Mouse (Mus musculus): ENCODE results near the gene Rps27a. TPM values are rescaled to one million over a fixed set of nuclear protein-coding genes. Genes with fewer than 3 reads are reported as not detected.

Rps27a gene
- polyA plus RNA-seq, 1 experiment, result 545 TPM

GRCm38 (mm10) chr11:29544225-29544945, 3.5 kb downstream of the Rps27a start:
- no peak for DNase-seq
- no peak overlapping the region for H3K4me3 ChIP-seq (replicated peaks; ENCODE audit: insufficient read depth, low read depth, low read length)
- no peak overlapping the region for H3K27ac ChIP-seq (ENCODE audit: insufficient read depth, low read length)
- TF ChIP-seq POLR2A (IDR thresholded peaks at IDR 0.05; ENCODE audit: borderline replicate concordance, insufficient read depth, low read length), result no peak
- no peak for TF ChIP-seq CTCF (IDR thresholded peaks at IDR 0.05; ENCODE audit: borderline replicate concordance, insufficient read depth, low read depth, low read length)
- H3K27me3 ChIP-seq (ENCODE audit: control insufficient read depth, insufficient read depth, low read length), result no peaks in the 10 kb centered on the region
- H3K4me1 ChIP-seq (ENCODE audit: control insufficient read depth, insufficient read depth, low read length), result no peaks in the 10 kb centered on the region
- whole genome bisulfite sequencing, result 85% methylated on average over 3 of the region's 3 CpGs

- H3K27ac ChIP-seq (ENCODE audit: insufficient read depth, low read length), result no peak overlapping the region
Observed at GRCm38 (mm10) chr11:29538201-29538600, 9.7 kb downstream of the Rps27a start.

GRCm38 (mm10) chr11:29525988-29526794, 21.7 kb downstream of the Rps27a start, which contains the start of gene Mtif2:
Gene Mtif2, plus strand, starts transcription at chr11:29526408.
- TF ChIP-seq CTCF (IDR thresholded peaks at IDR 0.05; ENCODE audit: borderline replicate concordance, insufficient read depth, low read depth, low read length) (no peak), POLR2A (IDR thresholded peaks at IDR 0.05; ENCODE audit: borderline replicate concordance, insufficient read depth, low read length) (peak; percentile 94)
- Histone ChIP-seq H3K4me3 (replicated peaks; ENCODE audit: insufficient read depth, low read depth, low read length) (peak within 1 kb of the TSS; percentile 93), H3K4me1 (ENCODE audit: control insufficient read depth, insufficient read depth, low read length) (no peaks in the 10 kb centered on the region), H3K27ac (ENCODE audit: insufficient read depth, low read length) (peak within 1 kb of the TSS; percentile 57; the same call in 1 of the 2 replicates), H3K27me3 (ENCODE audit: control insufficient read depth, insufficient read depth, low read length) (no peaks in the 10 kb centered on the region)
- DNase-seq, result peak; percentile 83 to 85
- WGBS, result 3% methylated on average over 47 of the region's 47 CpGs

More at GRCm38 (mm10) chr11:29538201-29538600, 9.7 kb downstream of the Rps27a start:
- 98% methylated on average over 1 of the region's 1 CpGs for WGBS
- DNase-seq, result no peak
- Histone ChIP-seq H3K27me3 (ENCODE audit: control insufficient read depth, insufficient read depth, low read length) (no peaks in the 10 kb centered on the region), H3K4me1 (ENCODE audit: control insufficient read depth, insufficient read depth, low read length) (no peaks in the 10 kb centered on the region), H3K4me3 (replicated peaks; ENCODE audit: insufficient read depth, low read depth, low read length) (no peak overlapping the region)
- no peak for TF ChIP-seq CTCF (IDR thresholded peaks at IDR 0.05; ENCODE audit: borderline replicate concordance, insufficient read depth, low read depth, low read length)

GRCm38 (mm10) chr11:29514682-29515412, 33.1 kb downstream of the Rps27a start, which contains the start of gene Prorsd1:
Gene Prorsd1, minus strand, starts transcription at chr11:29515033.
- Histone ChIP-seq H3K27me3 (ENCODE audit: control insufficient read depth, insufficient read depth, low read length) (no peaks in the 10 kb centered on the region), H3K4me1 (ENCODE audit: control insufficient read depth, insufficient read depth, low read length) (no peaks in the 10 kb centered on the region)
- TF ChIP-seq POLR2A (IDR thresholded peaks at IDR 0.05; ENCODE audit: borderline replicate concordance, insufficient read depth, low read length) (peak; percentile 76), CTCF (IDR thresholded peaks at IDR 0.05; ENCODE audit: borderline replicate concordance, insufficient read depth, low read depth, low read length) (no peak)

GRCm38 (mm10) chr11:29514325-29514681, 33.6 kb downstream of the Rps27a start:
- Histone ChIP-seq H3K27me3 (ENCODE audit: control insufficient read depth, insufficient read depth, low read length) (no peaks in the 10 kb centered on the region), H3K4me1 (ENCODE audit: control insufficient read depth, insufficient read depth, low read length) (no peaks in the 10 kb centered on the region), H3K27ac (ENCODE audit: insufficient read depth, low read length) (no peak overlapping the region), H3K4me3 (replicated peaks; ENCODE audit: insufficient read depth, low read depth, low read length) (peak overlapping the region; percentile 85)
- WGBS, result 26% methylated on average over 10 of the region's 10 CpGs
- DNase-seq, result peak in 1 of 2 experiments; percentile 8
- TF ChIP-seq POLR2A (IDR thresholded peaks at IDR 0.05; ENCODE audit: borderline replicate concordance, insufficient read depth, low read length) (no peak), CTCF (IDR thresholded peaks at IDR 0.05; ENCODE audit: borderline replicate concordance, insufficient read depth, low read depth, low read length) (no peak)

More at GRCm38 (mm10) chr11:29514682-29515412, 33.1 kb downstream of the Rps27a start, which contains the start of gene Prorsd1:
- peak; percentile 85 to 89 for DNase-seq
- Histone ChIP-seq H3K4me3 (replicated peaks; ENCODE audit: insufficient read depth, low read depth, low read length) (peak within 1 kb of the TSS; percentile 85), H3K27ac (ENCODE audit: insufficient read depth, low read length) (no peak within 1 kb of the TSS)
- 3% methylated on average over 40 of the region's 40 CpGs for WGBS

- Histone ChIP-seq H3K4me1 (ENCODE audit: control insufficient read depth, insufficient read depth, low read length) (no peaks in the 10 kb centered on the region), H3K4me3 (replicated peaks; ENCODE audit: insufficient read depth, low read depth, low read length) (no peak overlapping the region), H3K27ac (ENCODE audit: insufficient read depth, low read length) (no peak overlapping the region), H3K27me3 (ENCODE audit: control insufficient read depth, insufficient read depth, low read length) (no peaks in the 10 kb centered on the region)
- DNase-seq, result no peak
- TF ChIP-seq CTCF (IDR thresholded peaks at IDR 0.05; ENCODE audit: borderline replicate concordance, insufficient read depth, low read depth, low read length), result no peak
- TF ChIP-seq POLR2A (IDR thresholded peaks at IDR 0.05; ENCODE audit: borderline replicate concordance, insufficient read depth, low read length), result no peak
- WGBS, result 92% methylated on average over 4 of the region's 4 CpGs
Observed at GRCm38 (mm10) chr11:29512818-29513535, 34.9 kb downstream of the Rps27a start.

GRCm38 (mm10) chr11:29509421-29509820, 38.5 kb downstream of the Rps27a start:
- H3K4me1 ChIP-seq (ENCODE audit: control insufficient read depth, insufficient read depth, low read length), result no peaks in the 10 kb centered on the region
- 92% methylated on average over 1 of the region's 1 CpGs for WGBS
- DNase-seq, result no peak
- no peak overlapping the region for H3K4me3 ChIP-seq (replicated peaks; ENCODE audit: insufficient read depth, low read depth, low read length)
- H3K27me3 ChIP-seq (ENCODE audit: control insufficient read depth, insufficient read depth, low read length), result no peaks in the 10 kb centered on the region
- TF ChIP-seq POLR2A (IDR thresholded peaks at IDR 0.05; ENCODE audit: borderline replicate concordance, insufficient read depth, low read length), result no peak
- TF ChIP-seq CTCF (IDR thresholded peaks at IDR 0.05; ENCODE audit: borderline replicate concordance, insufficient read depth, low read depth, low read length), result no peak
- no peak overlapping the region for H3K27ac ChIP-seq (ENCODE audit: insufficient read depth, low read length)

All from cerebellum, adult 2 months (tissue).